ENCODE assay signal across 9 mouse cellular contexts in genomic region chr9:40345493-40346231, GRCm38 (mm10).
DNase-seq lines count a peak whose midpoint lies in the region; ATAC-seq and TF ChIP-seq lines count a peak whose summit lies in the region.
"Had no signal": no experiment of that assay in that cellular context is flagged by ENCODE, and none has a peak within 500 bp of the region (broad histone marks: within the 10 kb centered on the region; RNA-seq: fewer than 3 reads in every experiment).

No protein-coding gene starts in this region.

- H3K27ac ChIP-seq in heart, embryonic 13.5 days (replicated peaks): no peak overlapping the region
- H3K27ac ChIP-seq in embryonic facial prominence, embryonic 14.5 days (replicated peaks; ENCODE audit: low read depth, low read length): no peak overlapping the region
- H3K27ac ChIP-seq in limb, embryonic 11.5 days (replicated peaks; ENCODE audit: low read depth, low read length): peak overlapping the region; percentile 42; the same call in 1 of the 2 replicates
- H3K27ac ChIP-seq in small intestine, adult 2 months (ENCODE audit: insufficient read depth, low read depth, low read length): no peak overlapping the region

- peak overlapping the region; percentile 67 for H3K9ac ChIP-seq in heart, embryonic 13.5 days
- peak overlapping the region; percentile 32 for H3K9ac ChIP-seq in embryonic facial prominence, embryonic 14.5 days (ENCODE audit: low read depth, low read length)
- 0 out of 2 replicates have a peak overlapping the region, but pooled peaks have one; percentile 37 for H3K9ac ChIP-seq in limb, embryonic 11.5 days (ENCODE audit: low read length)

- H3K4me2 ChIP-seq in heart, embryonic 13.5 days: peak overlapping the region; percentile 69
- H3K4me2 ChIP-seq in embryonic facial prominence, embryonic 14.5 days (ENCODE audit: low read depth, low read length): peak overlapping the region; percentile 64
- H3K4me2 ChIP-seq in limb, embryonic 11.5 days (ENCODE audit: low read depth, severe bottlenecking): peak overlapping the region; percentile 54

- no peak for ATAC-seq in heart, embryonic 13.5 days (ENCODE audit: extremely low read depth, insufficient number of reproducible peaks, low FRiP score, low TSS enrichment)
- peak; percentile 53 for ATAC-seq in embryonic facial prominence, embryonic 14.5 days (ENCODE audit: low read depth)
- ATAC-seq in limb, embryonic 11.5 days (ENCODE audit: insufficient number of reproducible peaks, low FRiP score, low TSS enrichment, low read depth): peak; percentile 81

- DNase-seq in heart, adult 11 months: no peak
- DNase-seq in Muller cell, postnatal 12 days (ENCODE audit: inconsistent ontology term): peak; percentile 46
- DNase-seq in embryonic facial prominence, embryonic 14.5 days (ENCODE audit: low spot score): peak; percentile 15
- DNase-seq in limb, embryonic 11.5 days (ENCODE audit: low spot score): peak; percentile 43
- DNase-seq in adrenal gland, postnatal 36 days: no peak
- DNase-seq in ovary, postnatal 36 days (ENCODE audit: low spot score): no peak

- 0 out of 2 replicates have a peak, but pooled peaks cover 2% of the 10 kb centered on the region for H3K9me3 ChIP-seq in heart, embryonic 13.5 days
- H3K9me3 ChIP-seq in embryonic facial prominence, embryonic 14.5 days (ENCODE audit: control insufficient read depth, low read length): no peaks in the 10 kb centered on the region
- no peaks in the 10 kb centered on the region; the same call in 1 of the 2 replicates for H3K9me3 ChIP-seq in limb, embryonic 11.5 days (ENCODE audit: control insufficient read depth, low read length)

- no peak for TF ChIP-seq CTCF in small intestine, adult 2 months (IDR thresholded peaks at IDR 0.05; ENCODE audit: extremely low read depth, insufficient read length, insufficient replicate concordance, low read depth, low read length)

- WGBS in heart, embryonic 13.5 days: 26% methylated on average over 13 of the region's 13 CpGs
- 21% methylated on average over 13 of the region's 13 CpGs for WGBS in embryonic facial prominence, embryonic 14.5 days
- 37% methylated on average over 13 of the region's 13 CpGs for WGBS in limb, embryonic 11.5 days
- 31% methylated on average over 13 of the region's 13 CpGs for WGBS in small intestine, adult 2 months

- TF ChIP-seq POLR2A in small intestine, adult 2 months (IDR thresholded peaks at IDR 0.05; ENCODE audit: low read depth, low read length): no peak

- H3K4me1 ChIP-seq in heart, embryonic 13.5 days: peaks cover 36% of the 10 kb centered on the region
- peaks cover 10% of the 10 kb centered on the region for H3K4me1 ChIP-seq in embryonic facial prominence, embryonic 14.5 days (ENCODE audit: control insufficient read depth, insufficient read depth, low read length)
- H3K4me1 ChIP-seq in limb, embryonic 11.5 days (ENCODE audit: control insufficient read depth, insufficient read depth, low read length): peaks cover 12% of the 10 kb centered on the region
- H3K4me1 ChIP-seq in small intestine, adult 2 months (ENCODE audit: control insufficient read depth, insufficient read depth, insufficient read length, low read length): peaks cover 5% of the 10 kb centered on the region; the same call in 1 of the 2 replicates

- no peaks in the 10 kb centered on the region for H3K27me3 ChIP-seq in heart, embryonic 13.5 days (replicated peaks)
- no peaks in the 10 kb centered on the region for H3K27me3 ChIP-seq in embryonic facial prominence, embryonic 14.5 days (replicated peaks; ENCODE audit: control insufficient read depth, insufficient read depth, low read length)
- no peaks in the 10 kb centered on the region for H3K27me3 ChIP-seq in limb, embryonic 11.5 days (ENCODE audit: control insufficient read depth, insufficient read depth, low read length)
- 0 out of 2 replicates have a peak, but pooled peaks cover 4% of the 10 kb centered on the region for H3K27me3 ChIP-seq in small intestine, adult 2 months (ENCODE audit: control insufficient read depth, insufficient read depth, low read length)

- H3K4me3 ChIP-seq in heart, embryonic 13.5 days: peak overlapping the region; percentile 44
- peak overlapping the region; percentile 37 for H3K4me3 ChIP-seq in embryonic facial prominence, embryonic 14.5 days (ENCODE audit: low read depth, low read length)
- peak overlapping the region; percentile 19; the same call in 1 of the 2 replicates for H3K4me3 ChIP-seq in limb, embryonic 11.5 days (ENCODE audit: low read depth, low read length)
- peak overlapping the region; percentile 15; the same call in 1 of the 2 replicates for H3K4me3 ChIP-seq in small intestine, adult 2 months (ENCODE audit: low read depth, low read length)
- H3K4me3 ChIP-seq: erythroblast, embryonic 14.5 days had no signal

- no peaks in the 10 kb centered on the region for H3K36me3 ChIP-seq in heart, embryonic 13.5 days
- no peaks in the 10 kb centered on the region for H3K36me3 ChIP-seq in embryonic facial prominence, embryonic 14.5 days (ENCODE audit: control insufficient read depth, insufficient read depth, low read length)
- no peaks in the 10 kb centered on the region for H3K36me3 ChIP-seq in limb, embryonic 11.5 days (ENCODE audit: control insufficient read depth, insufficient read depth, low read length)
- no peaks in the 10 kb centered on the region for H3K36me3 ChIP-seq in small intestine, adult 2 months (ENCODE audit: control insufficient read depth, insufficient read depth, low read length)

Comparison
In these comparisons a context has a peak if more than half of its experiments do, and no peak if none do; other contexts are left out.
1. DNase-seq: peak in Muller cell, postnatal 12 days (single experiment), embryonic facial prominence, embryonic 14.5 days (single experiment) and limb, embryonic 11.5 days (single experiment); none in heart, adult 11 months (single experiment), adrenal gland, postnatal 36 days (0 of 2) and ovary, postnatal 36 days (single experiment).
2. Peak in every context shown above with its lines, with median percentiles within 50 percentile points of each other: H3K4me2 ChIP-seq, H3K4me3 ChIP-seq and H3K9ac ChIP-seq.